12 mouse cellular contexts compared by ENCODE assay signal in genomic region chr9:91354434-91355269, GRCm38 (mm10). TPM values are rescaled to one million over a fixed set of nuclear protein-coding genes. Genes with fewer than 3 reads are reported as not detected.
A peak's percentile ranks its signal among the peaks of the same experiment; 100 is the strongest.
DNase-seq lines count a peak whose midpoint lies in the region; ATAC-seq and TF ChIP-seq lines count a peak whose summit lies in the region.
"Had no signal": no experiment of that assay in that cellular context is flagged by ENCODE, and none has a peak within 500 bp of the region (broad histone marks: within the 10 kb centered on the region; RNA-seq: fewer than 3 reads in every experiment).

No protein-coding gene starts in this region.

- H3K4me2 ChIP-seq in hindbrain, embryonic 12.5 days (replicated peaks) = peak overlapping the region; percentile 53
- peak overlapping the region; percentile 55 for H3K4me2 ChIP-seq in neural tube, embryonic 13.5 days

- H3K27ac ChIP-seq in layer of hippocampus, adult 2 months = peak overlapping the region; percentile 46; the same call in 1 of the 2 replicates
- peak overlapping the region; percentile 71 for H3K27ac ChIP-seq in hindbrain, embryonic 12.5 days
- peak overlapping the region; percentile 92 for H3K27ac ChIP-seq in neural tube, embryonic 13.5 days (replicated peaks)

- no peaks in the 10 kb centered on the region for H3K9me3 ChIP-seq in hindbrain, embryonic 12.5 days (replicated peaks)
- H3K9me3 ChIP-seq in neural tube, embryonic 13.5 days = no peaks in the 10 kb centered on the region

- 0 out of 2 replicates have a peak, but pooled peaks have one; percentile 2 for ATAC-seq in hindbrain, embryonic 12.5 days (ENCODE audit: low FRiP score)
- ATAC-seq in neural tube, embryonic 13.5 days (ENCODE audit: low read depth) = peak; percentile 2; the same call in 1 of the 2 replicates

- 6% methylated on average over 22 of the region's 22 CpGs for WGBS in hindbrain, embryonic 12.5 days
- WGBS in neural tube, embryonic 13.5 days = 10% methylated on average over 22 of the region's 22 CpGs

- peaks cover 16% of the 10 kb centered on the region; the same call in 1 of the 2 replicates for H3K4me1 ChIP-seq in hindbrain, embryonic 12.5 days
- peaks cover 50% of the 10 kb centered on the region for H3K4me1 ChIP-seq in neural tube, embryonic 13.5 days (replicated peaks)

- TF ChIP-seq CTCF in layer of hippocampus, adult 2 months (conservative IDR thresholded peaks at IDR 0.05) = no peak

- DNase-seq in layer of hippocampus, adult 2 months (ENCODE audit: low spot score in 2 of 2) = no peak
- DNase-seq in layer of hippocampus, postnatal 25 days (ENCODE audit: extremely low spot score in 1 of 2, low spot score in 1 of 2) = no peak
- DNase-seq in embryo, embryonic 10.5 days (ENCODE audit: low spot score) = peak; percentile 54
- no peak for DNase-seq in right cerebral cortex, adult 18-20 months
- DNase-seq in left cerebral cortex, postnatal 10 days (ENCODE audit: extremely low spot score in 1 of 2, low spot score in 2 of 2) = no peak
- DNase-seq in left cerebral cortex, postnatal 36 days (ENCODE audit: low spot score in 2 of 2) = no peak
- DNase-seq: heart, postnatal 36 days had no signal

- intact Hi-C loops in left cerebral cortex, postnatal 10 days (cut with DNase I) = no loop called here
- intact Hi-C loops in left cerebral cortex, postnatal 36 days (cut with DNase I) = loop anchor here (10.0 kb wide), 1 partner anchor 220 kb away; no protein-coding TSS in a partner anchor

- no peaks in the 10 kb centered on the region for H3K36me3 ChIP-seq in hindbrain, embryonic 12.5 days
- no peaks in the 10 kb centered on the region for H3K36me3 ChIP-seq in neural tube, embryonic 13.5 days

- peak overlapping the region; percentile 48 for H3K9ac ChIP-seq in hindbrain, embryonic 12.5 days
- H3K9ac ChIP-seq in neural tube, embryonic 13.5 days = peak overlapping the region; percentile 69

- H3K4me3 ChIP-seq in layer of hippocampus, adult 2 months = no peak overlapping the region; the same call in 1 of the 2 replicates
- H3K4me3 ChIP-seq in hindbrain, embryonic 12.5 days = peak overlapping the region; percentile 27
- H3K4me3 ChIP-seq in neural tube, embryonic 13.5 days = peak overlapping the region; percentile 28

- peaks cover 76% of the 10 kb centered on the region for H3K27me3 ChIP-seq in hindbrain, embryonic 12.5 days
- peaks cover 84% of the 10 kb centered on the region for H3K27me3 ChIP-seq in neural tube, embryonic 13.5 days

RNA-seq across cellular contexts. Expression of gene Zic4, which starts 7.6 kb away (rescaled TPM):
- total RNA-seq in layer of hippocampus, adult 2 months (2021) = 1 to 10 TPM; 2.8 to 3.3 TPM
- total RNA-seq in layer of hippocampus, postnatal 25 days (2021) = 1 to 10 TPM; 2.0 to 2.1 TPM
- polyA plus RNA-seq in hindbrain, embryonic 12.5 days (2016; fragmentation: Nextera tagmentation; extraction: Ambion mirVana) = 54.0 and 55.0 TPM in 2 replicates
- polyA plus RNA-seq in neural tube, embryonic 13.5 days (2015; fragmentation: Nextera tagmentation; extraction: Ambion mirVana) = 43.0 and 51.6 TPM in 2 replicates
- 1 to 10 TPM; 3.4 to 4.6 TPM for total RNA-seq in left cerebral cortex, postnatal 10 days (2021)
- 1 to 10 TPM; 2.8 to 4.7 TPM for total RNA-seq in left cerebral cortex, postnatal 36 days (2021)
- total RNA-seq: heart, postnatal 36 days had no signal
- polyA plus RNA-seq: large intestine, adult 2 months; liver, embryonic 16.5 days; stomach, embryonic 16.5 days had no signal

RNA-seq across cellular contexts. Expression of gene Zic1, which starts 11.0 kb away (rescaled TPM):
- 10 to 100 TPM; 12.1 to 18.4 TPM for total RNA-seq in layer of hippocampus, adult 2 months (2021)
- 10 to 100 TPM; 10.1 to 13.2 TPM for total RNA-seq in layer of hippocampus, postnatal 25 days (2021)
- 17.0 and 17.9 TPM in 2 replicates for polyA plus RNA-seq in hindbrain, embryonic 12.5 days (2016; fragmentation: Nextera tagmentation; extraction: Ambion mirVana)
- 16.5 and 19.9 TPM in 2 replicates for polyA plus RNA-seq in neural tube, embryonic 13.5 days (2015; fragmentation: Nextera tagmentation; extraction: Ambion mirVana)
- total RNA-seq in left cerebral cortex, postnatal 10 days (2021) = 10 to 100 TPM; 14.2 to 17.4 TPM
- 10 to 100 TPM in 1 of 2 experiments, 1 to 10 TPM in 1; 7.2 to 15.3 TPM for total RNA-seq in left cerebral cortex, postnatal 36 days (2021)
- polyA plus RNA-seq: large intestine, adult 2 months; stomach, embryonic 16.5 days had no signal
